Mouse (Mus musculus) limb, embryonic 10.5 days (tissue): ENCODE measurements at regions not wholly inside any gene's neighbourhood (a gene's known extent, or its start where the extent isn't known, plus 50 kb on each side); places are given as distances from the start of the nearest gene placed in this dataset.

Experiments
- DNase-seq: peaks from one replicate; pipeline ENCODE4 v3.0.0-alpha.2; 2017; ENCODE audit warnings: low spot score
- H3K27ac ChIP-seq: fragments of 300-500 bp; sonication (generic); 2 replicates; pipeline ENCODE4 v1.5.1; 2016; ENCODE audit warnings: mild to moderate bottlenecking
- H3K27me3 ChIP-seq: fragments of 300-500 bp; sonication (generic); 2 replicates; pipeline ENCODE4 v1.6.1; 2016; ENCODE audit warnings: low read depth, mild to moderate bottlenecking; ENCODE audit not compliant: poor library complexity, severe bottlenecking
- H3K36me3 ChIP-seq: fragments of 300-500 bp; sonication (generic); 2 replicates; pipeline ENCODE4 v1.6.1; 2016; ENCODE audit warnings: mild to moderate bottlenecking, moderate library complexity
- H3K4me1 ChIP-seq: fragments of 300-500 bp; sonication (generic); 2 replicates; pipeline ENCODE4 v1.6.1; 2016
- H3K4me3 ChIP-seq: fragments of 300-500 bp; sonication (generic); 2 replicates; pipeline ENCODE4 v1.5.1; 2016; ENCODE audit warnings: mild to moderate bottlenecking, moderate library complexity
- H3K9me3 ChIP-seq: fragments of 300-500 bp; sonication (generic); replicated peaks from 2 replicates; pipeline ENCODE4 v1.6.1; 2016; ENCODE audit warnings: mild to moderate bottlenecking
- WGBS: fragments of 180-500 bp; shearing (Covaris S2); methylation state at CpG from one replicate; pipeline ENCODE4 v1.1.7; 2016; 5-methylcytosine and 5-hydroxymethylcytosine counted together

DNA sequence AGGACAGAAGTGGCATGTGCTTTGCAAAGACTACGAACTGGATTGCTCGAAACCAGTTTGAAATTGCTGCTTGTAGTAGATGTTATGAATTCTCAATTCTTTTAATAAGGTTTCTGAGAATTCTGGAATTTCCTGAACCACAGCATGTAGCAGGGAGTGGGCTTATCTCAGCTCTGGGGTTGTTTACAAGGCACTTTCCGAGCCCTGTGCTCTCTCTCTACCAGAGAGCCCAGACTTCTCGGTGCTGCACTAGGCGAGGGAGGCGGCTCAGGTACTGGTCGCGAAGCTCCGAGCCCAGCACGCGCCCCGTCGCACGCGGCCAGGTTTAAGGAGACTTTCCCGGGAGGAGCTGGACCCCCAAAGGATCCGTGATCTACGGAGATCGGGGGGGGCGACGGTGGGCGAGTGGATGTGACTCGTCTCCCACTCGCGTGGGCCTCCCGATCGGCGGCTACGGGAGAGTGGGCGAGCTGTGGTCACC lies 51.9 kb upstream of the Gpc5 start:
- peaks cover 40% of the 10 kb centered on the region for H3K4me1 ChIP-seq
- peaks cover 30% of the 10 kb centered on the region for H3K36me3 ChIP-seq
- H3K9me3 ChIP-seq: no peaks in the 10 kb centered on the region
- WGBS: 3% methylated on average over 30 of the region's 30 CpGs
- DNase-seq: no peak
- H3K27me3 ChIP-seq: no peaks in the 10 kb centered on the region
- peak overlapping the region; percentile 100 for H3K27ac ChIP-seq
- H3K4me3 ChIP-seq: peak overlapping the region; percentile 94

DNA sequence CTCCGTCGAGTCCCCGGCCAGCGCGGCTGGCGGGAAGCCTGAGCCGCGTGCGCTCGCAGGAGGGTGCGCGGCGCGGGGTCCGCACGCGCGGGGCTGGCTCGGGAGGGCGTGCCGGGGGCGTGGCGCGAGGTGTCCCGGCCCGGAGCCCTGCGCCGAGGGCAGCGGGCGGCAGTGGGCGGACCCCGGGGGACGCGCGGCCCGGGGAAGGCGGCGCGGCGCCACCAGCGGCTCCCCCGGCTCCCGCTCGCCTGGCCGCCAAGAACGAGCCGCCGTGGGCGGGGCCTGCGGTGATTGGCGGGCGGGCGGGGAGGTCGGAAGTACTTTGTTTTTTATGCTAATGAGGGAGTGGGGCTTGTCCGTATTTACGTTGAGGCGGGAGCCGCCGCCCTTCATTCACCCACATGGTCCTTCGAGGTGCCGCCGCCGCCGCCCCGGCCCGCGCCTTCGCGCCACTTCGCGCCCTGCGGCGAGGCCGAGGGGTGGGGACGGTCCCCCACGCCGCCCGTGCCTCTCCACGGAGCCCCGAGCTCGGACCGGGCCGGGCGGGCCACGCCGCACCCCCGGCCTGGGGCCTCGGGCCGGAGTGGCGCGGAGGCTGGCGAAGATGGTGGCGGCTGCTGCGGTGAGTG lies 51.3 kb upstream of the Gpc5 start:
- Histone ChIP-seq H3K4me3 (peak overlapping the region; percentile 94), H3K9me3 (no peaks in the 10 kb centered on the region), H3K36me3 (peaks cover 36% of the 10 kb centered on the region), H3K27me3 (no peaks in the 10 kb centered on the region), H3K4me1 (peaks cover 40% of the 10 kb centered on the region), H3K27ac (peak overlapping the region; percentile 100)
- DNase-seq: peak; percentile 93
- 2% methylated on average over 79 of the region's 94 CpGs for WGBS

- Histone ChIP-seq H3K27ac (peak overlapping the region; percentile 100), H3K27me3 (no peaks in the 10 kb centered on the region), H3K9me3 (no peaks in the 10 kb centered on the region), H3K36me3 (peaks cover 44% of the 10 kb centered on the region), H3K4me1 (peaks cover 40% of the 10 kb centered on the region), H3K4me3 (peak overlapping the region; percentile 94)
- peak; percentile 62 for DNase-seq
- 2% methylated on average over 96 of the region's 126 CpGs for WGBS
These were observed 50.5 kb upstream of the Gpc5 start for GRCm38 (mm10) chr14:115041336-115042054.

GRCm38 (mm10) chr14:115042055-115042564 lies 49.9 kb upstream of the Gpc5 start:
- H3K4me3 ChIP-seq: peak overlapping the region; percentile 94
- no peaks in the 10 kb centered on the region for H3K27me3 ChIP-seq
- DNase-seq: peak; percentile 90
- H3K27ac ChIP-seq: peak overlapping the region; percentile 100
- H3K36me3 ChIP-seq: peaks cover 50% of the 10 kb centered on the region
- H3K4me1 ChIP-seq: peaks cover 35% of the 10 kb centered on the region
- WGBS: under 1% methylated on average over 37 of the region's 51 CpGs
- no peaks in the 10 kb centered on the region for H3K9me3 ChIP-seq
